Mouse (Mus musculus) right cerebral cortex, postnatal 14 days (tissue): Measurements from ENCODE around the gene Intu.

Source experiments
- DNase-seq: peaks from one replicate; pipeline ENCODE4 v3.0.0; 2022

The Intu gene

GRCm38 (mm10) chr3:40685855-40686515 lies 154.9 kb downstream of the Intu start:
- DNase-seq: peak; percentile 30

- DNase-seq: no peak
These were observed 155.8 kb downstream of the Intu start for GRCm38 (mm10) chr3:40686836-40687235.

GRCm38 (mm10) chr3:40687588-40687987 lies 156.5 kb downstream of the Intu start:
- no peak for DNase-seq

GRCm38 (mm10) chr3:40691566-40691965 lies 160.5 kb downstream of the Intu start:
- DNase-seq: no peak

GRCm38 (mm10) chr3:40693435-40693834 lies 162.3 kb downstream of the Intu start:
- no peak for DNase-seq

- DNase-seq: no peak
These were observed 162.9 kb downstream of the Intu start for GRCm38 (mm10) chr3:40693960-40694359.

GRCm38 (mm10) chr3:40694438-40694837 lies 163.4 kb downstream of the Intu start:
- peak; percentile 40 for DNase-seq

- DNase-seq: no peak
These were observed 164.1 kb downstream of the Intu start for GRCm38 (mm10) chr3:40695162-40695561.

- no peak for DNase-seq
These were observed 167.7 kb downstream of the Intu start for GRCm38 (mm10) chr3:40698834-40699233.

GRCm38 (mm10) chr3:40704816-40705430 lies 173.8 kb downstream of the Intu start:
- no peak for DNase-seq

- no peak for DNase-seq
These were observed 177.6 kb downstream of the Intu start, which contains the start of gene Slc25a31 for GRCm38 (mm10) chr3:40708655-40709054. TSS of gene Slc25a31 (plus strand) at chr3:40708855.

- no peak for DNase-seq
These were observed 185.0 kb downstream of the Intu start for GRCm38 (mm10) chr3:40716056-40716455.

- no peak for DNase-seq
These were observed 187.9 kb downstream of the Intu start for GRCm38 (mm10) chr3:40719022-40719421.

GRCm38 (mm10) chr3:40738381-40738912 lies 207.4 kb downstream of the Intu start:
- no peak for DNase-seq

GRCm38 (mm10) chr3:40744024-40744835 lies 213.1 kb downstream of the Intu start, which contains the start of gene Hspa4l:
TSS of gene Hspa4l (plus strand) at chr3:40744495.
- no peak for DNase-seq

- DNase-seq: peak; percentile 92
These were observed 214.0 kb downstream of the Intu start for GRCm38 (mm10) chr3:40744836-40745660.

GRCm38 (mm10) chr3:40745661-40746547 lies 214.8 kb downstream of the Intu start:
- no peak for DNase-seq
